Mouse (Mus musculus) MEL (cell line): ENCODE measurements around the gene Grwd1. TPM values are rescaled to one million over a fixed set of nuclear protein-coding genes. Genes with fewer than 3 reads are reported as not detected.

Source experiments
- DNase-seq: peaks from one replicate; pipeline ENCODE4 v3.0.0; 2011; ENCODE audit warnings: low read depth, low spot score
- H3K27ac ChIP-seq: 2 replicates; pipeline ENCODE4 v1.5.1; 2012; ENCODE audit warnings: low read depth, mild to moderate bottlenecking, control low read depth, low read length, moderate library complexity; ENCODE audit not compliant: control insufficient read depth
- H3K27me3 ChIP-seq, 2 experiments: fragments of 150-350 bp in 1 of 2; sonication (generic) in 1 of 2; 2 replicates each; pipeline ENCODE4 v1.6.1; 2012; ENCODE audit warnings: low read length in 2 of 2, mild to moderate bottlenecking in 2 of 2, improper control_type of control experiment in 1 of 2, moderate library complexity in 1 of 2; ENCODE audit not compliant: insufficient read depth in 2 of 2, control insufficient read depth in 1 of 2
- H3K36me3 ChIP-seq, 2 experiments: 2 replicates each; pipeline ENCODE4 v1.6.1; 2012 to 2014; ENCODE audit warnings: low read length in 2 of 2, improper control_type of control experiment in 1 of 2, inconsistent platforms in 1 of 2, mild to moderate bottlenecking in 1 of 2; ENCODE audit not compliant: insufficient read depth in 2 of 2, control insufficient read depth in 1 of 2
- H3K4me1 ChIP-seq, 2 experiments: fragments of 150-350 bp in 1 of 2; sonication (generic) in 1 of 2; 2 replicates each; pipeline ENCODE4 v1.6.1; 2012; ENCODE audit warnings: low read length in 2 of 2, improper control_type of control experiment in 1 of 2, mild to moderate bottlenecking in 1 of 2; ENCODE audit not compliant: insufficient read depth in 2 of 2, control insufficient read depth in 1 of 2
- H3K4me3 ChIP-seq, 2 experiments: fragments of 150-350 bp in 1 of 2; sonication (generic) in 1 of 2; 2 replicates each; pipeline ENCODE4 v1.5.1; 2012; ENCODE audit warnings: low read depth in 2 of 2, low read length in 2 of 2, mild to moderate bottlenecking in 2 of 2, moderate library complexity in 2 of 2, control low read depth in 1 of 2, improper control_type of control experiment in 1 of 2; ENCODE audit not compliant: control insufficient read depth in 1 of 2, insufficient read depth in 1 of 2
- H3K79me2 ChIP-seq: 2 replicates; pipeline ENCODE4 v1.6.1; 2012; ENCODE audit warnings: mild to moderate bottlenecking, low read length, moderate library complexity; ENCODE audit not compliant: control insufficient read depth, poor library complexity, insufficient read depth
- H3K9ac ChIP-seq: 2 replicates; pipeline ENCODE4 v1.6.1; 2012; ENCODE audit warnings: low read depth, mild to moderate bottlenecking, control low read depth, low read length, moderate library complexity; ENCODE audit not compliant: control insufficient read depth, poor library complexity, severe bottlenecking
- H3K9me3 ChIP-seq: fragments of 150-350 bp; sonication (generic); replicated peaks from 2 replicates; pipeline ENCODE4 v1.6.1; 2012; ENCODE audit warnings: mild to moderate bottlenecking, low read length, improper control_type of control experiment, moderate library complexity; ENCODE audit not compliant: insufficient read depth
- CTCF ChIP-seq, 3 experiments: IDR thresholded peaks in 2 of 3; conservative IDR thresholded peaks in 1 of 3; 2 replicates each; pipeline ENCODE4 v1.5.1; 2011 to 2012; ENCODE audit warnings: low read length in 3 of 3, low read depth in 2 of 3, mild to moderate bottlenecking in 2 of 3, improper control_type of control experiment in 1 of 3, inconsistent platforms in 1 of 3, mixed read lengths in 1 of 3, moderate library complexity in 1 of 3; ENCODE audit not compliant: control insufficient read depth in 1 of 3, insufficient read depth in 1 of 3, poor library complexity in 1 of 3, severe bottlenecking in 1 of 3
- ELF1 ChIP-seq: IDR thresholded peaks from 2 replicates; pipeline ENCODE4 v1.6.1; 2014; ENCODE audit warnings: low read depth, mild to moderate bottlenecking, inconsistent platforms, low read length, improper control_type of control experiment, moderate library complexity
- GATA1 ChIP-seq: IDR thresholded peaks from 2 replicates; pipeline ENCODE4 v1.6.1; 2011; ENCODE audit warnings: low read depth, low read length, improper control_type of control experiment
- HCFC1 ChIP-seq: IDR thresholded peaks from 2 replicates; pipeline ENCODE4 v1.6.1; 2012; ENCODE audit warnings: low read depth, mild to moderate bottlenecking, inconsistent platforms, low read length, improper control_type of control experiment, moderate library complexity
- KAT2A ChIP-seq: conservative IDR thresholded peaks from 2 replicates; pipeline ENCODE4 v1.6.1; 2012; ENCODE audit warnings: low read depth, low read length, improper control_type of control experiment, inconsistent platforms
- MAZ ChIP-seq: IDR thresholded peaks from 2 replicates; pipeline ENCODE4 v1.6.1; 2012; ENCODE audit warnings: low read depth, mild to moderate bottlenecking, inconsistent platforms, low read length, improper control_type of control experiment
- MEF2A ChIP-seq: IDR thresholded peaks from 2 replicates; pipeline ENCODE4 v1.6.1; 2014; ENCODE audit warnings: low read depth, mild to moderate bottlenecking, inconsistent platforms, low read length, improper control_type of control experiment; ENCODE audit not compliant: poor library complexity, insufficient replicate concordance, severe bottlenecking; ENCODE audit errors: extremely low read depth
- MXI1 ChIP-seq: IDR thresholded peaks from 2 replicates; pipeline ENCODE4 v1.6.1; 2011; ENCODE audit warnings: mild to moderate bottlenecking, low read depth, low read length, improper control_type of control experiment
- MYC ChIP-seq: IDR thresholded peaks from 2 replicates; pipeline ENCODE4 v1.6.1; 2011; ENCODE audit warnings: low read depth, mild to moderate bottlenecking, low read length, improper control_type of control experiment, moderate library complexity
- NELFE ChIP-seq: IDR thresholded peaks from 2 replicates; pipeline ENCODE4 v1.6.1; 2011; ENCODE audit warnings: low read depth, low read length, improper control_type of control experiment
- POLR2A ChIP-seq, 2 experiments: IDR thresholded peaks; 2 replicates each; pipeline ENCODE4 v1.6.1; 2011 to 2012; ENCODE audit warnings: low read length in 2 of 2, mild to moderate bottlenecking in 2 of 2, control low read depth in 1 of 2, improper control_type of control experiment in 1 of 2, low read depth in 1 of 2, moderate library complexity in 1 of 2; ENCODE audit not compliant: control insufficient read depth in 1 of 2, insufficient read depth in 1 of 2, poor library complexity in 1 of 2
- POLR2AphosphoS2 ChIP-seq: IDR thresholded peaks from 2 replicates; pipeline ENCODE4 v1.6.1; 2011; ENCODE audit warnings: low read length, improper control_type of control experiment
- RAD21 ChIP-seq: IDR thresholded peaks from 2 replicates; pipeline ENCODE4 v1.6.1; 2011; ENCODE audit warnings: mild to moderate bottlenecking, low read depth, low read length, improper control_type of control experiment
- SMC3 ChIP-seq: IDR thresholded peaks from 2 replicates; pipeline ENCODE4 v1.6.1; 2011; ENCODE audit warnings: low read depth, low read length, improper control_type of control experiment
- TBP ChIP-seq: IDR thresholded peaks from 2 replicates; pipeline ENCODE4 v1.8.0; 2011; ENCODE audit warnings: low read depth, low read length, improper control_type of control experiment
- TCF12 ChIP-seq: IDR thresholded peaks from 2 replicates; pipeline ENCODE4 v1.6.1; 2014; ENCODE audit warnings: low read depth, mild to moderate bottlenecking, inconsistent platforms, low read length, improper control_type of control experiment, moderate library complexity
- USF2 ChIP-seq, 2 experiments: IDR thresholded peaks; 2 replicates each; pipeline ENCODE4 v1.6.1; 2011 to 2012; ENCODE audit warnings: improper control_type of control experiment in 2 of 2, low read length in 2 of 2, borderline replicate concordance in 1 of 2, inconsistent platforms in 1 of 2, low read depth in 1 of 2, mild to moderate bottlenecking in 1 of 2; ENCODE audit not compliant: insufficient read depth in 1 of 2
- ZC3H11A ChIP-seq: IDR thresholded peaks from 2 replicates; pipeline ENCODE4 v1.6.1; 2012; ENCODE audit warnings: low read depth, mild to moderate bottlenecking, inconsistent platforms, low read length, improper control_type of control experiment
- ZMIZ1 ChIP-seq: IDR thresholded peaks from 2 replicates; pipeline ENCODE4 v1.6.1; 2012; ENCODE audit warnings: low read depth, mild to moderate bottlenecking, inconsistent platforms, low read length, improper control_type of control experiment, moderate library complexity
- polyA plus RNA-seq, 2 experiments: library from polyadenylated mRNA; stranded (reverse) in 1 of 2; unstranded in 1 of 2; fragments of >175 nt in 1 of 2; fragments of >200 nt in 1 of 2; gene quantifications; 2 replicates each; pipeline versions ENCODE4 v1.2.1 to v1.2.4; 2012; ENCODE audit warnings: low replicate concordance in 2 of 2, low read depth in 1 of 2; ENCODE audit not compliant: insufficient read length in 2 of 2, insufficient read depth in 1 of 2, missing spikeins in 1 of 2
- total RNA-seq: library from RNA; depleted of rRNA; stranded (reverse); fragments of 300-350 nt; gene quantifications from 2 replicates; pipeline ENCODE4 v1.2.3, GENCODE M21; 2012

Gene Grwd1
- total and polyA plus RNA-seq, 3 experiments, result 82.2 to 173 (median 108) TPM

- Histone ChIP-seq H3K9ac (peak within 1 kb of the TSS; percentile 97), H3K9me3 (no peaks in the 10 kb centered on the region), H3K36me3 (peaks cover 0 to 2% of the 10 kb centered on the region in 2 experiments; a peak in 2 of 4 replicates), H3K4me1 (peaks cover 0 to 7% of the 10 kb centered on the region in 2 experiments; a peak in 2 of 4 replicates), H3K4me3 (peak within 1 kb of the TSS; percentile 76 to 86), H3K27ac (peak within 1 kb of the TSS; percentile 46), H3K79me2 (peaks cover 11% of the 10 kb centered on the region), H3K27me3 (no peaks in the 10 kb centered on the region; a peak in 1 of 4 replicates)
- peak; percentile 89 for DNase-seq
- TF ChIP-seq MEF2A (no peak), POLR2A (IDR thresholded peaks at IDR 0.05; ENCODE audit: control insufficient read depth in 1 of 2, insufficient read depth in 1 of 2, low read depth in 1 of 2, low read length in 2 of 2, poor library complexity in 1 of 2) (peak in 1 of 2 experiments; percentile 72; a peak in 2 of 4 replicates), TBP (0 out of 2 replicates have a peak, but pooled peaks have one; percentile 49), TCF12 (0 out of 2 replicates have a peak, but pooled peaks have one; percentile 38), KAT2A (no peak), MAZ (peak; percentile 75), ZMIZ1 (peak; percentile 54; the same call in 1 of the 2 replicates), GATA1 (no peak), MXI1 (no peak), POLR2AphosphoS2 (peak; percentile 66; the same call in 1 of the 2 replicates), ELF1 (no peak; the same call in 1 of the 2 replicates), USF2 (IDR thresholded peaks at IDR 0.05; ENCODE audit: borderline replicate concordance in 1 of 2, insufficient read depth in 1 of 2, low read depth in 1 of 2, low read length in 2 of 2) (no peak), MYC (no peak), SMC3 (peak; percentile 86), HCFC1 (peak; percentile 42), RAD21 (peak; percentile 48), CTCF (IDR thresholded peaks at IDR 0.05 in 2 of 3, conservative IDR thresholded peaks at IDR 0.05 in 1 of 3; ENCODE audit: control insufficient read depth in 1 of 3, insufficient read depth in 1 of 3, low read depth in 2 of 3, low read length in 3 of 3, poor library complexity in 1 of 3, severe bottlenecking in 1 of 3) (peak; percentile 93 to 97 (median 95)), NELFE (peak; percentile 66), ZC3H11A (no peak)
- TF ChIP-seq, all 39 proteins: peak for 11
Observed at GRCm38 (mm10) chr7:45872624-45873023, 41.9 kb upstream of the Grwd1 start, which contains the start of gene Kdelr1. Gene Kdelr1, plus strand, starts transcription at chr7:45872772.
